Mouse (Mus musculus) kidney, adult 2 months (tissue): Measurements from ENCODE around the gene Prr14.

Experiments used
- CTCF ChIP-seq: fragments of 200-500 bp; conservative IDR thresholded peaks from 2 replicates; pipeline ENCODE4 v1.5.1; 2011; ENCODE audit warnings: low read depth, mild to moderate bottlenecking, control low read depth, low read length, moderate library complexity, mixed read lengths; ENCODE audit not compliant: insufficient read depth, insufficient read length
- POLR2A ChIP-seq: fragments of 200-500 bp; IDR thresholded peaks from one replicate; pipeline ENCODE4 v1.6.1; 2011; ENCODE audit warnings: low read depth, low read length, control low read depth

- TF ChIP-seq POLR2A (no peak), CTCF (no peak)
Measured at GRCm38 (mm10) chr7:127491846-127492245, 32.4 kb downstream of the Prr14 start.
